Mouse (Mus musculus) ES-Bruce4 (cell line): Measurements from ENCODE around the gene Ryr1.

Experiments
- CTCF ChIP-seq: IDR thresholded peaks from one replicate; pipeline ENCODE4 v1.8.1; 2011; ENCODE audit warnings: low read depth, low read length
- EP300 ChIP-seq: IDR thresholded peaks from 2 replicates; pipeline ENCODE4 v1.6.1; 2011; ENCODE audit warnings: low read depth, low read length; ENCODE audit not compliant: insufficient read depth
- POLR2A ChIP-seq: IDR thresholded peaks from one replicate; pipeline ENCODE4 v1.8.1; 2011; ENCODE audit warnings: low read length; ENCODE audit not compliant: insufficient read depth

GRCm38 (mm10) chr7:28983141-28983564, 141.8 kb downstream of the Ryr1 start:
- TF ChIP-seq POLR2A (no peak), CTCF (no peak), EP300 (no peak)
